Mouse (Mus musculus) forebrain, embryonic 10.5 days (tissue): ENCODE results near the gene Nfya. TPM values are rescaled to one million over a fixed set of nuclear protein-coding genes. Genes with fewer than 3 reads are reported as not detected.
A peak's percentile ranks its signal among the peaks of the same experiment; 100 is the strongest.

Experiments
- DNase-seq: peaks from one replicate; pipeline ENCODE4 v3.0.0-alpha.2; 2017; ENCODE audit warnings: low spot score; ENCODE audit errors: extremely low spot score
- H3K27ac ChIP-seq: fragments of 300-500 bp; sonication (generic); 2 replicates; pipeline ENCODE4 v1.5.1; 2016; ENCODE audit warnings: mild to moderate bottlenecking
- H3K27me3 ChIP-seq: fragments of 300-500 bp; sonication (generic); 2 replicates; pipeline ENCODE4 v1.6.1; 2016; ENCODE audit warnings: mild to moderate bottlenecking; ENCODE audit not compliant: poor library complexity, severe bottlenecking
- H3K36me3 ChIP-seq: fragments of 300-500 bp; sonication (generic); replicated peaks from 2 replicates; pipeline ENCODE4 v1.6.1; 2016; ENCODE audit warnings: mild to moderate bottlenecking, moderate library complexity
- H3K4me1 ChIP-seq: fragments of 300-500 bp; sonication (generic); 2 replicates; pipeline ENCODE4 v1.6.1; 2016
- H3K4me3 ChIP-seq: fragments of 300-500 bp; sonication (generic); 2 replicates; pipeline ENCODE4 v1.5.1; 2016; ENCODE audit warnings: mild to moderate bottlenecking, moderate library complexity
- H3K9me3 ChIP-seq: fragments of 300-500 bp; sonication (generic); 2 replicates; pipeline ENCODE4 v1.6.1; 2016; ENCODE audit warnings: mild to moderate bottlenecking, moderate library complexity
- WGBS: fragments of 180-500 bp; shearing (Covaris S2); methylation state at CpG from one replicate; pipeline ENCODE4 v1.1.7; 2016; 5-methylcytosine and 5-hydroxymethylcytosine counted together
- polyA plus RNA-seq: library from polyadenylated mRNA; unstranded; fragments of >200 nt; fragmentation: Nextera tagmentation; extraction: Ambion mirVana; gene quantifications from 2 replicates; pipeline ENCODE4 v1.2.1, GENCODE M21; 2016

Gene Nfya
- polyA plus RNA-seq, 1 experiment from 2014 or later: 19.0 TPM

- 80% methylated on average over 7 of the region's 7 CpGs for WGBS
- no peaks in the 10 kb centered on the region for H3K27me3 ChIP-seq
Measured at GRCm38 (mm10) chr17:48442745-48443457, 33.2 kb upstream of the Nfya start.

GRCm38 (mm10) chr17:48437421-48437911, 27.8 kb upstream of the Nfya start:
- DNase-seq: peak; percentile 38

More at GRCm38 (mm10) chr17:48442745-48443457, 33.2 kb upstream of the Nfya start:
- H3K4me1 ChIP-seq: peaks cover 8% of the 10 kb centered on the region
- H3K36me3 ChIP-seq: no peaks in the 10 kb centered on the region
- H3K4me3 ChIP-seq: no peak overlapping the region
- no peak for DNase-seq
- no peaks in the 10 kb centered on the region for H3K9me3 ChIP-seq
- H3K27ac ChIP-seq: no peak overlapping the region

DNA sequence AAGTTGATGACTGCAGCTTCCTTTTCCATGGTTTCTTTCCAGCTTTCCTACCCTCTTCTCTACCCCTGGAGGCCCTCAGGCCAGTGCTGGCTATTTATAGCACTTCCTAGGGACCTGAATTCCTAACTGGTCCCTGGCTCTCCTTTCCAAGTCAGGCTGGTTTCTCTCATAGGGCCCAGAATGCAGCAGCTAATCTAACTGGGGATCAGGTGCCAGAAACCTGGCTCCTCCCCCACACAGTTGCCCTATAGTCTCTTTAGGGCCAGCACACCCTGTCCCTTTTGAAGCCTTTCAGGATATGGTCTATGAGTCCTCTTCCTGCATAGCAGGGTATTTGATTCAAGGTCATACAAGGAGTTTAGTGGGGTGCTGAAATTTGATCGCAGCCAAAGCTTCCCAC, 26.8 kb upstream of the Nfya start:
- Histone ChIP-seq H3K27ac (peak overlapping the region; percentile 83), H3K36me3 (no peaks in the 10 kb centered on the region), H3K4me3 (no peak overlapping the region), H3K27me3 (no peaks in the 10 kb centered on the region), H3K4me1 (peaks cover 34% of the 10 kb centered on the region), H3K9me3 (no peaks in the 10 kb centered on the region)
- WGBS: 79% methylated on average over 1 of the region's 1 CpGs
- DNase-seq: no peak

More at GRCm38 (mm10) chr17:48437421-48437911, 27.8 kb upstream of the Nfya start:
- H3K27me3 ChIP-seq: no peaks in the 10 kb centered on the region
- no peaks in the 10 kb centered on the region for H3K36me3 ChIP-seq
- H3K4me3 ChIP-seq: no peak overlapping the region
- 38% methylated on average over 7 of the region's 7 CpGs for WGBS
- H3K9me3 ChIP-seq: no peaks in the 10 kb centered on the region
- peak overlapping the region; percentile 83 for H3K27ac ChIP-seq
- H3K4me1 ChIP-seq: peaks cover 30% of the 10 kb centered on the region

DNA sequence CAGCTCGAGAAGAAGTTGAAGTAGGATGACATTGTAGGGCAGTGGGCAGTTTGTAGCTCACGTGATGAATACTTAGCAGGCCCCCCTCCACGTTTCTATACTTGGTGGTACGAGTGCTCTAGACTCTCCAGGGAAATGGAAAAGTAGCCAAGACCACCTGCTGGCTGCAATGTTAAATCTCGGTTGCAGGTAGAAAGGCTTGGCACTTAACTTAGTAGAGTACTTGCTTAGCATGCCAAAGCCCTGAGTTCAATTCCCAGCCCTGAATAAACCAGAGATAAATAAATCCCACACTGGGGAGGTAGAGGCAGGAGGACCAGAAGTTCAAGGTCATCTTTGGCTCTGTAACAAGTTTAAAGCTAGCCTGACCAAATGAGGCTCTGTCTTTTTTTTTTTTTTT, 24.8 kb upstream of the Nfya start:
- H3K27me3 ChIP-seq: no peaks in the 10 kb centered on the region
- no peak overlapping the region for H3K27ac ChIP-seq
- H3K36me3 ChIP-seq: no peaks in the 10 kb centered on the region
- DNase-seq: no peak
- peaks cover 46% of the 10 kb centered on the region for H3K4me1 ChIP-seq
- H3K4me3 ChIP-seq: no peak overlapping the region
- WGBS: 80% methylated on average over 5 of the region's 5 CpGs
- no peaks in the 10 kb centered on the region for H3K9me3 ChIP-seq

GRCm38 (mm10) chr17:48433689-48434330, 24.1 kb upstream of the Nfya start:
- 81% methylated on average over 6 of the region's 6 CpGs for WGBS
- DNase-seq: no peak

GRCm38 (mm10) chr17:48433006-48433655, 23.4 kb upstream of the Nfya start:
- Histone ChIP-seq H3K4me1 (peaks cover 52% of the 10 kb centered on the region), H3K4me3 (no peak overlapping the region), H3K9me3 (no peaks in the 10 kb centered on the region), H3K27me3 (no peaks in the 10 kb centered on the region), H3K27ac (0 out of 2 replicates have a peak overlapping the region, but pooled peaks have one; percentile 15), H3K36me3 (no peaks in the 10 kb centered on the region)
- no peak for DNase-seq
- 83% methylated on average over 20 of the region's 20 CpGs for WGBS

More at GRCm38 (mm10) chr17:48433689-48434330, 24.1 kb upstream of the Nfya start:
- Histone ChIP-seq H3K9me3 (no peaks in the 10 kb centered on the region), H3K27me3 (no peaks in the 10 kb centered on the region), H3K4me1 (peaks cover 46% of the 10 kb centered on the region), H3K27ac (no peak overlapping the region), H3K36me3 (no peaks in the 10 kb centered on the region), H3K4me3 (no peak overlapping the region)

DNA sequence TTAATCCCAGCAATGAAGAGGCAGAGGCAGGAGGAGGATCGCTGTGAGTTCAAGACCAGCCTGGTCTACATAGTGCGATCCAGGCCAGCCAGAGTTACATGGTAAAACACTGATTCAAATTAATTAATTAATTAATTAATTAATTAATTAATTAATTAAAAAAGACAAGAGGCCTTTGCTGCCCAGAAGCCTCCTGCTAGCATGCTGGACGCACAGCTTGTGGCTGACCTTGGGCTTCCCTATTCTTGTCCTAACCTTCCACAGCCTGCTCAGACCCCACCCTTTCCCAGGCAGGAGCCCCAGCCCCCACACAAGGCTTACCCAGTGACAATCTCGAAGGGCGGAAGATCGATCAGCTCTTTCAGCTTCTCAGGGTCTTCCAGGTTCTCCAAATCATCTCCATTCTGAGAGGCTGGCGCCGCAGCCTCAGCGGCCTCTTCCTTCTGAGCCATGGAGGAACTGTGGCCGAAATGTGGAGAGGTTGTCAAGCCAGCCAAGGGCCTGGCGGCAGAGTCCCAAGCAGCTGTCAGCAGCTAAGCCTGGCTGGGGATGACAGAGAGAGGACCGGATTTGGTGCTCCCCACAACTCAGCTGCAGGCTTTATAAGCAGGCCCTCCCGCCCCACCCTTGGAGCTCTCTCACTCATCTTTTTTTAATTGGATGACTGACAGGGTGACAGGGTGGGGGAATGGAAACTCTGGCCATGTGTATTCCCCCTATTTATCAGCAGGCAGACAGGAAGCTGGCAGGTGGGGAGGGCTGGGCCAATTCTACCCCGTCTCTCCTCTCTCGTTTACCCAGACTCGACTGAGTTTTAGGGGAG, 22.7 kb upstream of the Nfya start, which contains the start of gene Apobec2:
Apobec2 (minus strand) TSS at position 773 of the 823 bp plus-strand sequence.
- no peak within 1 kb of the TSS for H3K4me3 ChIP-seq
- H3K36me3 ChIP-seq: no peaks in the 10 kb centered on the region
- H3K4me1 ChIP-seq: peaks cover 48% of the 10 kb centered on the region
- 0 out of 2 replicates have a peak within 1 kb of the TSS, but pooled peaks have one; percentile 46 for H3K27ac ChIP-seq
- no peaks in the 10 kb centered on the region for H3K27me3 ChIP-seq
- H3K9me3 ChIP-seq: no peaks in the 10 kb centered on the region
- no peak for DNase-seq
- 75% methylated on average over 16 of the region's 16 CpGs for WGBS

GRCm38 (mm10) chr17:48431054-48431453, 21.3 kb upstream of the Nfya start:
- H3K27ac ChIP-seq: 0 out of 2 replicates have a peak overlapping the region, but pooled peaks have one; percentile 8
- H3K36me3 ChIP-seq: no peaks in the 10 kb centered on the region
- peaks cover 47% of the 10 kb centered on the region for H3K4me1 ChIP-seq
- no peak overlapping the region for H3K4me3 ChIP-seq
- no peaks in the 10 kb centered on the region for H3K27me3 ChIP-seq
- WGBS: 78% methylated on average over 5 of the region's 5 CpGs
- no peaks in the 10 kb centered on the region for H3K9me3 ChIP-seq
- no peak for DNase-seq

GRCm38 (mm10) chr17:48430394-48430793, 20.7 kb upstream of the Nfya start:
- WGBS: 63% methylated on average over 5 of the region's 5 CpGs
- DNase-seq: no peak
- H3K4me3 ChIP-seq: no peak overlapping the region
- no peaks in the 10 kb centered on the region for H3K9me3 ChIP-seq
- H3K27ac ChIP-seq: peak overlapping the region; percentile 37; the same call in 1 of the 2 replicates
- peaks cover 51% of the 10 kb centered on the region for H3K4me1 ChIP-seq
- no peaks in the 10 kb centered on the region for H3K36me3 ChIP-seq
- no peaks in the 10 kb centered on the region for H3K27me3 ChIP-seq

DNA sequence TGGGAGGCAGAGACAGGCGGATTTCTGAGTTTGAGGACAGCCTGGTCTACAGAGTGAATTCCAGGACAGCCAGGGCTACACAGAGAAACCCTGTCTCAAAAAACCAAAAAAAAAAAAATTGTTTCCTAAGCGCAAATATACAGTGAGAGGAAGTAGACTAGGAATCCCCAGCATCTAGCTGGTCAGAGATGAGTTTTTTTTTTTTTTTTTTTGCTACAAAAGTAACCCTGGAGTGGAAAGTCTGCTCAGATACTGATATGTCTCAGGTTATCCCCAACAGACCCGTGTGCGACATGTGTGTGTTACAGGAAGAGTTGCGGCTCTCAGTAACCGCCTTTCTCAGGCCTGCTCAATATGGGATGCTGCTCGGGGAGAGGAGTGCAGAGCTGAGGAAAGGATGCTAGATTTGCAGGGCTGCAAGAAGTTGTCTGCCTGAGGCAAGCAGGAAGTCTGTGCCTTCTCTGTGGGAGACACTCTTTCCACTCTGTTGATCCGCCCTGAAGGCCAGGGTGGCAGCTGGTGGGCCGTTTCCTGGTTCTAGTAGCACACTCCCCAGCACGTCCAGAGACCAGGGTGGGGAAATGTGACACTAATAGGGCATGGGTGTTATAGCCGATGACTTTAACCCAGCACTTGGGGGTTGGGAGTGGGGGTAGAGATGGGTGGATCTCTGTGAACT, 18.3 kb upstream of the Nfya start:
- Histone ChIP-seq H3K36me3 (no peaks in the 10 kb centered on the region), H3K4me3 (no peak overlapping the region), H3K27me3 (no peaks in the 10 kb centered on the region), H3K9me3 (no peaks in the 10 kb centered on the region), H3K4me1 (peaks cover 47% of the 10 kb centered on the region), H3K27ac (peak overlapping the region; percentile 56; the same call in 1 of the 2 replicates)
- WGBS: 70% methylated on average over 11 of the region's 11 CpGs
- no peak for DNase-seq

GRCm38 (mm10) chr17:48426991-48427750, 17.5 kb upstream of the Nfya start:
- no peaks in the 10 kb centered on the region for H3K9me3 ChIP-seq
- no peak for DNase-seq
- H3K4me3 ChIP-seq: no peak overlapping the region
- H3K27ac ChIP-seq: peak overlapping the region; percentile 63
- H3K36me3 ChIP-seq: no peaks in the 10 kb centered on the region
- 73% methylated on average over 13 of the region's 13 CpGs for WGBS
- peaks cover 39% of the 10 kb centered on the region for H3K4me1 ChIP-seq
- no peaks in the 10 kb centered on the region for H3K27me3 ChIP-seq
